Mouse (Mus musculus) heart, embryonic 12.5 days (tissue): ENCODE data around the gene Atp6v1g1. TPM values are rescaled to one million over a fixed set of nuclear protein-coding genes. Genes with fewer than 3 reads are reported as not detected.

Experiments
- ATAC-seq: fragments of 200-750 bp; cut with Nextera tagmentation; 2 replicates; pipeline ENCODE4 v1.8.0; 2017; ENCODE audit warnings: moderate TSS enrichment, moderate library complexity; ENCODE audit not compliant: insufficient number of reproducible peaks, low FRiP score
- H3K27ac ChIP-seq: fragments of 300-500 bp; sonication (generic); 2 replicates; pipeline ENCODE4 v1.5.1; 2016; ENCODE audit warnings: mild to moderate bottlenecking, moderate library complexity; ENCODE audit not compliant: poor library complexity, severe bottlenecking
- H3K27me3 ChIP-seq: fragments of 300-500 bp; sonication (generic); replicated peaks from 2 replicates; pipeline ENCODE4 v1.6.1; 2016; ENCODE audit warnings: mild to moderate bottlenecking, moderate library complexity
- H3K36me3 ChIP-seq: fragments of 300-500 bp; sonication (generic); 2 replicates; pipeline ENCODE4 v1.6.1; 2016; ENCODE audit warnings: mild to moderate bottlenecking, moderate library complexity
- H3K4me1 ChIP-seq: fragments of 300-500 bp; sonication (generic); replicated peaks from 2 replicates; pipeline ENCODE4 v1.6.1; 2016; ENCODE audit warnings: mild to moderate bottlenecking
- H3K4me2 ChIP-seq: fragments of 300-500 bp; sonication (generic); 2 replicates; pipeline ENCODE4 v1.6.1; 2016; ENCODE audit warnings: mild to moderate bottlenecking, moderate library complexity
- H3K4me3 ChIP-seq: fragments of 300-500 bp; sonication (generic); 2 replicates; pipeline ENCODE4 v1.5.1; 2016; ENCODE audit warnings: mild to moderate bottlenecking
- H3K9ac ChIP-seq: fragments of 300-500 bp; sonication (generic); 2 replicates; pipeline ENCODE4 v1.6.1; 2016; ENCODE audit warnings: mild to moderate bottlenecking, moderate library complexity
- H3K9me3 ChIP-seq: fragments of 300-500 bp; sonication (generic); replicated peaks from 2 replicates; pipeline ENCODE4 v1.6.1; 2016; ENCODE audit warnings: mild to moderate bottlenecking, moderate library complexity
- WGBS: fragments of 180-500 bp; shearing (Covaris S2); methylation state at CpG from one replicate; pipeline ENCODE4 v1.1.7; 2016; 5-methylcytosine and 5-hydroxymethylcytosine counted together
- polyA plus RNA-seq: library from polyadenylated mRNA; unstranded; fragments of >200 nt; fragmentation: Nextera tagmentation; extraction: Ambion mirVana; gene quantifications from 2 replicates; pipeline ENCODE4 v1.2.1, GENCODE M21; 2016

The Atp6v1g1 gene
- polyA plus RNA-seq, 1 experiment from 2014 or later: 196 TPM

GRCm38 (mm10) chr4:63586240-63586639 is 41.7 kb downstream of the Atp6v1g1 start:
- 73% methylated on average over 2 of the region's 2 CpGs for WGBS
- Histone ChIP-seq H3K4me1 (peaks cover 5% of the 10 kb centered on the region; the same call in 1 of the 2 replicates), H3K9ac (no peak overlapping the region), H3K36me3 (0 out of 2 replicates have a peak, but pooled peaks cover 5% of the 10 kb centered on the region), H3K27ac (no peak overlapping the region), H3K4me3 (no peak overlapping the region), H3K27me3 (no peaks in the 10 kb centered on the region), H3K4me2 (no peak overlapping the region), H3K9me3 (no peaks in the 10 kb centered on the region)
- ATAC-seq: no peak

- Histone ChIP-seq H3K27me3 (no peaks in the 10 kb centered on the region), H3K4me2 (no peak overlapping the region), H3K4me3 (no peak overlapping the region), H3K4me1 (peaks cover 13% of the 10 kb centered on the region), H3K9ac (no peak overlapping the region), H3K9me3 (no peaks in the 10 kb centered on the region), H3K27ac (no peak overlapping the region), H3K36me3 (no peaks in the 10 kb centered on the region)
- WGBS: 81% methylated on average over 7 of the region's 7 CpGs
- ATAC-seq: no peak
These were observed 45.4 kb downstream of the Atp6v1g1 start for GRCm38 (mm10) chr4:63589987-63590386.

DNA sequence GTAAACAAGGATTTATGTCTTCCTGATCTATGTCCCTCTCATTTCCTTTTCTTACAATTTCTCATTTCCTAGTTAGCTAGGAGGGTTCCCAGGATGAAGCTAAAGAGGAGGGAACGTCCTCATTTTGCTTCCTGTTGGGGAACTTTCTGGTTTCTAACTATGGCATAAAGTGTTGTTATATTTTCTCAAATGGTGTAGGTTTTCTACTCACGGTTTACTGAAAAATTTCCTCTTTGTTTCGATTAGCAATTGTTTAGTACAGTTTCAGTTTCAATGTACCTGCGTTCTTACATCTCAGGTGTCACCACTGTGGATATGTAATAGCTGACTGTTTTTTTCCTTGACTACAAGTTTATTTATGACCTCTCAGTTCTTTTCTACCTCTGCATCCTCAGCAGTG is 46.0 kb downstream of the Atp6v1g1 start:
- Histone ChIP-seq H3K36me3 (no peaks in the 10 kb centered on the region), H3K9me3 (no peaks in the 10 kb centered on the region), H3K27me3 (no peaks in the 10 kb centered on the region), H3K4me3 (no peak overlapping the region), H3K4me1 (peaks cover 19% of the 10 kb centered on the region), H3K9ac (no peak overlapping the region), H3K27ac (no peak overlapping the region), H3K4me2 (no peak overlapping the region)
- 81% methylated on average over 4 of the region's 4 CpGs for WGBS
- no peak for ATAC-seq

DNA sequence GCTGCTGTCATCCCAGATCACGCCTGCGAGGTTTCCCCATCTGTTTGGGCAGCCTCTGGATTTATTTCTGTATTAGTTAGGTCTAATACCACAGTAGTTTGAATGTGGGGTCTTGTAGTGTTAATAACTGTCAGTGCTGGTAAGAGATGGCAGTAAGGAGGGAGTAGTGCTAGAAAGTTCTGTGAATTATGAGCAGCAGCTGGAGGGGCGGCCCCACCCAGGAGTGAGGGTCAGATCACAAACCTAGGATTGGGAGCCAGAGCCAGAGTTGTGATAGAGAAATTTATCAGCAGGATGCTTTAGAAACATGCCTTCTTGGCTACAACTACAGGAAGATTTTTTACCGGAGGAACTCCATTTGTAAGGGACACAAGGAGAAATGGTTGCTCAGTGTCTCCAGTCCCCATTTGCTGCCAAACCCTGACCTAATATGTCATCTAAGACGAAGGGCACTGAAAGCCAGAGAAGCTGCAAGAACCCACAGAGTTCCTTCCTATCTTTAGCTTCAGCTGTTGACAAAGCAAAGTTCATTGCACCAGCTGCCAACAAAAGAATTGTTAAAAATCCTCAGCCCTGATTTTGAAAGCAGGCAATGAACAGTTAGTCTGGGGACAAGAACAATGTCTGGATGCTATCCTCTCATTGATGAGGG is 50.0 kb downstream of the Atp6v1g1 start:
- H3K27ac ChIP-seq: no peak overlapping the region
- no peak overlapping the region for H3K4me2 ChIP-seq
- H3K9ac ChIP-seq: no peak overlapping the region
- peaks cover 16% of the 10 kb centered on the region for H3K4me1 ChIP-seq
- ATAC-seq: no peak
- WGBS: 67% methylated on average over 5 of the region's 5 CpGs
- H3K4me3 ChIP-seq: no peak overlapping the region
- no peaks in the 10 kb centered on the region for H3K36me3 ChIP-seq
- no peaks in the 10 kb centered on the region for H3K9me3 ChIP-seq
- H3K27me3 ChIP-seq: no peaks in the 10 kb centered on the region

GRCm38 (mm10) chr4:63595259-63595658 is 50.7 kb downstream of the Atp6v1g1 start:
- WGBS: 57% methylated on average over 10 of the region's 10 CpGs
- H3K4me1 ChIP-seq: peaks cover 16% of the 10 kb centered on the region

DNA sequence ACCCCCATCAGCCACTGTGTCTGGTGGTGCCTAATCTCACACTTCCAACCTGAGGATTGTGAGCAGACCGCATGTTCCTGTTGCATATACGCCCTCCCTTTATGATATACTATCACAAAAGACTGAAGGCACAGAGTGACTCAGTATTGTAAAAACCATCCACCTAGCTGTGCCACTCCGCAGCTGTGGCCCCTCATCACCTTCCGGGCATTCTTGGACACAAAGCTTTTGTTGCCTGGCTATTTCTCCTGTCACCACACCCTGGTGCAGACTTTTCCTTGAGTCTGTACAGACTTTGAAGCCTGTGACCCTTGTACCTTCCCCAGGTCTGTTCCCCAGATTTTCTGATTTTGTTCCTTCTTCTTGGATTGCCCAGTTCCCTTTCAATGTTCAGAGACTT is 51.4 kb downstream of the Atp6v1g1 start:
- ATAC-seq: no peak
- Histone ChIP-seq H3K27ac (no peak overlapping the region), H3K4me1 (peaks cover 16% of the 10 kb centered on the region), H3K4me3 (no peak overlapping the region), H3K36me3 (no peaks in the 10 kb centered on the region), H3K4me2 (no peak overlapping the region), H3K27me3 (no peaks in the 10 kb centered on the region), H3K9me3 (no peaks in the 10 kb centered on the region), H3K9ac (no peak overlapping the region)
- WGBS: 79% methylated on average over 4 of the region's 4 CpGs

More at GRCm38 (mm10) chr4:63595259-63595658, 50.7 kb downstream of the Atp6v1g1 start:
- no peaks in the 10 kb centered on the region for H3K27me3 ChIP-seq
- ATAC-seq: no peak
- no peaks in the 10 kb centered on the region for H3K36me3 ChIP-seq
- H3K9me3 ChIP-seq: no peaks in the 10 kb centered on the region
- no peak overlapping the region for H3K27ac ChIP-seq
- H3K4me3 ChIP-seq: no peak overlapping the region
- no peak overlapping the region for H3K4me2 ChIP-seq
- H3K9ac ChIP-seq: no peak overlapping the region

Other genes with a start within 250 kb of the Atp6v1g1 start
- not detected in 2 replicates for gene Orm1, start 200.2 kb upstream of the Atp6v1g1 start, polyA plus RNA-seq
- not detected in 2 replicates for gene Orm3, start 188.6 kb upstream of the Atp6v1g1 start, polyA plus RNA-seq
- not detected in 2 replicates for gene Orm2, start 182.3 kb upstream of the Atp6v1g1 start, polyA plus RNA-seq
- 3.0 and 3.3 TPM in 2 replicates for gene Akna, start 141.4 kb upstream of the Atp6v1g1 start, polyA plus RNA-seq
- 4.7 and 5.1 TPM in 2 replicates for gene Whrn, start 48.8 kb upstream of the Atp6v1g1 start, polyA plus RNA-seq
- 5.3 and 5.6 TPM in 2 replicates for gene Tmem268, start 14.0 kb downstream of the Atp6v1g1 start, polyA plus RNA-seq
- not detected in 2 replicates for gene Gm11213, start 60.5 kb downstream of the Atp6v1g1 start, polyA plus RNA-seq
- gene Tex48, start 77.7 kb downstream of the Atp6v1g1 start, polyA plus RNA-seq: not detected in 2 replicates
- gene Gm11214, start 118.6 kb downstream of the Atp6v1g1 start, polyA plus RNA-seq: not detected in 2 replicates
- 0.09 TPM in 2 replicates for gene Tnfsf15, start 200.3 kb downstream of the Atp6v1g1 start, polyA plus RNA-seq